Mouse (Mus musculus) embryonic facial prominence, embryonic 11.5 days (tissue): Measurements from ENCODE around the gene Fnbp1. TPM values are rescaled to one million over a fixed set of nuclear protein-coding genes. Genes with fewer than 3 reads are reported as not detected.

Source experiments
- ATAC-seq: fragments of 200-750 bp; cut with Nextera tagmentation; replicated peaks from 2 replicates; pipeline ENCODE4 v1.8.0; 2017; ENCODE audit warnings: low read depth; ENCODE audit not compliant: insufficient number of reproducible peaks, low FRiP score, low TSS enrichment
- DNase-seq: peaks from one replicate; pipeline ENCODE4 v3.0.0-alpha.2; 2015; ENCODE audit warnings: low spot score
- H3K27ac ChIP-seq: fragments of 300-500 bp; sonication (generic); replicated peaks from 2 replicates; pipeline ENCODE4 v1.5.1; 2014; ENCODE audit warnings: mild to moderate bottlenecking, low read depth, low read length, control low read depth
- H3K27me3 ChIP-seq: fragments of 300-500 bp; sonication (generic); 2 replicates; pipeline ENCODE4 v1.6.1; 2014; ENCODE audit warnings: mild to moderate bottlenecking, low read length, moderate library complexity, mixed read lengths; ENCODE audit not compliant: control insufficient read depth, insufficient read depth
- H3K36me3 ChIP-seq: fragments of 300-500 bp; sonication (generic); replicated peaks from 2 replicates; pipeline ENCODE4 v1.6.1; 2014; ENCODE audit warnings: low read depth, mild to moderate bottlenecking, low read length, moderate library complexity, mixed read lengths; ENCODE audit not compliant: control insufficient read depth, insufficient read depth
- H3K4me1 ChIP-seq: fragments of 300-500 bp; sonication (generic); 2 replicates; pipeline ENCODE4 v1.6.1; 2014; ENCODE audit warnings: low read length, mixed read lengths; ENCODE audit not compliant: control insufficient read depth, insufficient read depth
- H3K4me2 ChIP-seq: fragments of 300-500 bp; sonication (generic); 2 replicates; pipeline ENCODE4 v1.6.1; 2014; ENCODE audit warnings: low read depth, mild to moderate bottlenecking, control low read depth, low read length, moderate library complexity
- H3K4me3 ChIP-seq: fragments of 300-500 bp; sonication (generic); 2 replicates; pipeline ENCODE4 v1.5.1; 2014; ENCODE audit warnings: low read depth, low read length, control low read depth
- H3K9ac ChIP-seq: fragments of 300-500 bp; sonication (generic); replicated peaks from 2 replicates; pipeline ENCODE4 v1.6.1; 2014; ENCODE audit warnings: mild to moderate bottlenecking, control low read depth, low read length
- H3K9me3 ChIP-seq: fragments of 300-500 bp; sonication (generic); replicated peaks from 2 replicates; pipeline ENCODE4 v1.6.1; 2016; ENCODE audit warnings: mild to moderate bottlenecking, low read length, inconsistent platforms, mixed read lengths; ENCODE audit not compliant: control insufficient read depth
- WGBS: fragments of 180-500 bp; shearing (Covaris S2); extraction: QIAGEN DNeasy Blood & Tissue Kit; methylation state at CpG from one replicate; pipeline ENCODE4 v1.1.7; 2014; 5-methylcytosine and 5-hydroxymethylcytosine counted together
- polyA plus RNA-seq: library from polyadenylated mRNA; unstranded; fragments of >200 nt; fragmentation: Nextera tagmentation; extraction: Ambion mirVana; gene quantifications from 2 replicates; pipeline ENCODE4 v1.2.1, GENCODE M21; 2014

Gene Fnbp1
- polyA plus RNA-seq, 1 experiment from 2014 or later: 17.9 TPM

DNA sequence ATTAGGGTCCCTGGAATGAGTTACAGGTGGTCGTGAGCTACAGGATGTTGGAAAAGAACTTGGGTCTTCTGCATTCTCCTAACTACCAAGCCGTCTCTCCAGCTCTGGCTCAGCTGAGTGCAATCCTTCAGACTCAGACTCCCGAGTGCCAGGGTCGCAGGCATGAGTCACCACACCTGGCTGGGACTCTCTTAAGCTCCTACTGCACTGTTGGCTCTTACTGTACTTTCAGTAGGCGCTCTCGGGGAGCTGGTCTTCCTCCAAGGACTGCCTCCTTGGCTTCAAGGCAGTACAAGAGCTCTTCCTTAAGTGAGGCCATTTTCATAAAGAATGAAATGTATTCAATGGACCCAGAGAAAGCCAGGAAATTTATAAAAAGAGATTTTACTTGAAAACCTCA is 100.4 kb downstream of the Fnbp1 start:
- Histone ChIP-seq H3K36me3 (peaks cover 3% of the 10 kb centered on the region; the same call in 1 of the 2 replicates), H3K27me3 (no peaks in the 10 kb centered on the region), H3K27ac (no peak overlapping the region), H3K9ac (no peak overlapping the region), H3K4me1 (no peaks in the 10 kb centered on the region), H3K4me2 (no peak overlapping the region), H3K9me3 (no peaks in the 10 kb centered on the region), H3K4me3 (no peak overlapping the region)
- WGBS: 91% methylated on average over 6 of the region's 6 CpGs
- DNase-seq (no peak), ATAC-seq (no peak)

GRCm38 (mm10) chr2:31040487-31040886 is 101.3 kb downstream of the Fnbp1 start:
- no peaks in the 10 kb centered on the region for H3K9me3 ChIP-seq
- H3K4me1 ChIP-seq: no peaks in the 10 kb centered on the region
- WGBS: 82% methylated on average over 3 of the region's 3 CpGs
- no peaks in the 10 kb centered on the region for H3K27me3 ChIP-seq
- DNase-seq (no peak), ATAC-seq (no peak)
- no peak overlapping the region for H3K9ac ChIP-seq
- H3K4me3 ChIP-seq: no peak overlapping the region
- H3K4me2 ChIP-seq: no peak overlapping the region
- H3K36me3 ChIP-seq: peaks cover 7% of the 10 kb centered on the region
- H3K27ac ChIP-seq: no peak overlapping the region

GRCm38 (mm10) chr2:31040043-31040442 is 101.8 kb downstream of the Fnbp1 start:
- no peaks in the 10 kb centered on the region for H3K4me1 ChIP-seq
- H3K9me3 ChIP-seq: no peaks in the 10 kb centered on the region
- 100% methylated on average over 3 of the region's 3 CpGs for WGBS
- H3K9ac ChIP-seq: no peak overlapping the region
- H3K36me3 ChIP-seq: peaks cover 9% of the 10 kb centered on the region
- no peak for DNase-seq
- H3K4me3 ChIP-seq: no peak overlapping the region
- H3K27me3 ChIP-seq: no peaks in the 10 kb centered on the region
- no peak for ATAC-seq
- H3K4me2 ChIP-seq: no peak overlapping the region
- H3K27ac ChIP-seq: no peak overlapping the region

GRCm38 (mm10) chr2:31036811-31037210 is 105.0 kb downstream of the Fnbp1 start:
- DNase-seq (no peak), ATAC-seq (no peak)
- Histone ChIP-seq H3K9ac (no peak overlapping the region), H3K27me3 (no peaks in the 10 kb centered on the region), H3K9me3 (no peaks in the 10 kb centered on the region), H3K36me3 (peaks cover 9% of the 10 kb centered on the region), H3K27ac (no peak overlapping the region), H3K4me3 (no peak overlapping the region), H3K4me1 (no peaks in the 10 kb centered on the region), H3K4me2 (no peak overlapping the region)
- 95% methylated on average over 6 of the region's 6 CpGs for WGBS

DNA sequence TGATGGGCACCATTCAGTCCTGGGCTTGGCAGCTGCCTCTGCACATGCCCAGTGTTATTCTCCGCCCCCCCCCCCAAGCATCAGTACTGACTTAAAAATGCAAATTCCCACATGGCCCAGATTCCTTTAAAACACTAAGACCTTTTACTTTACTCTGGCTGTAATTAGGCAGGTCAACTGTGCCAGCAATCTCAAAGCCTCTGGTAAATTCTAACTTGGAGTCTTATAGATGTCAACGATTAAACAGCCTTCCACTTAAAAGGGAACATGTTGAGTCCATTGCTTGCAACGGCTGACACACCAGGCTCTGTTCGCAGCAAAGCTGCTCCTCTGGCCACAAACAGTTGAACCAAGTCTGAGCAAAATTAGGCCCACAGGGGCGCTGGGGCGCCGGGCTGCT is 109.8 kb downstream of the Fnbp1 start:
- DNase-seq (no peak), ATAC-seq (no peak)
- Histone ChIP-seq H3K27ac (no peak overlapping the region), H3K27me3 (no peaks in the 10 kb centered on the region), H3K4me2 (no peak overlapping the region), H3K4me3 (no peak overlapping the region), H3K9ac (no peak overlapping the region), H3K9me3 (no peaks in the 10 kb centered on the region), H3K4me1 (no peaks in the 10 kb centered on the region), H3K36me3 (peaks cover 11% of the 10 kb centered on the region)
- WGBS: 84% methylated on average over 7 of the region's 7 CpGs

DNA sequence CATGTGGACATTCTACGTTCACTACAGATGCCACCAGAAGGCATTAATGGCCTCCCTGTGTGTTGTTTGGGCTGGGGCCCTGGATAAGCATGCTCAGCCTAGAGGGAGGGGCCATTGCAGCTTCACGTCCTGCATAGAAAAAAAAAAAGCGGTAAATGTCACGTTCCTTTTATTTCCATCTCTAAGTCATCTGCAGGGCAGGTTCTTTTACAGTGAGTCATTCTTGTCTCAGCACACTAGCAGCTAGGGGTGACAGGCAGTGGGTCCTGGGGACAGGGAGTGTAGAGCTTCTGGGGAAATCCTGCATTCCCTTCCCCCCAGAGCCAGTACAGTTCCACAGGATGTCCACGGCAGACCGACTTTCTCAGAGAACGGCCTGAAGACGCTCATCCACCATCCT is 115.2 kb downstream of the Fnbp1 start:
- ATAC-seq (no peak), DNase-seq (no peak)
- Histone ChIP-seq H3K4me1 (no peaks in the 10 kb centered on the region), H3K9me3 (no peaks in the 10 kb centered on the region), H3K27me3 (no peaks in the 10 kb centered on the region), H3K36me3 (peaks cover 4% of the 10 kb centered on the region), H3K9ac (no peak overlapping the region), H3K27ac (no peak overlapping the region), H3K4me2 (no peak overlapping the region), H3K4me3 (no peak overlapping the region)
- 61% methylated on average over 8 of the region's 8 CpGs for WGBS

DNA sequence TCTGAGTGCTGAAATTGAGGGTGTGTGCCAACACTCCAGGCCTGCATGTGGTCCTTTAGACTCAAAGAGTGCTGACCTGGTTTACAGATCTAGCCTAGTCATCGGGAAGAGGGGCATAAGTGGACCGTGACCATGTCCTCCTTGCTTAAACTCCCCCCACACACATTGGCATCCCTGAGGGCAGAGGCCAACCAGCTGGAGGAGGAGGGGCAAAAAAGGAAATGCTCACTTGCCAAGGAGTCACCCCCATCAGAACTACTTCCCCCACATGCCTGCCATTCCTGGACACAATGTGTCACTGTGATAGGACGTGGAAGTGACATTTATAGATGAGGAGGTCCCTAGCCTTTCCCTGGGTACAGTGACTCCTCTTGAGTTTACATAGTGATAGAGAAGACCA is 116.3 kb downstream of the Fnbp1 start:
- Histone ChIP-seq H3K9ac (no peak overlapping the region), H3K4me2 (no peak overlapping the region), H3K27me3 (no peaks in the 10 kb centered on the region), H3K4me1 (no peaks in the 10 kb centered on the region), H3K27ac (no peak overlapping the region), H3K9me3 (no peaks in the 10 kb centered on the region), H3K36me3 (peaks cover 4% of the 10 kb centered on the region), H3K4me3 (no peak overlapping the region)
- ATAC-seq: no peak
- DNase-seq: no peak
- 80% methylated on average over 3 of the region's 3 CpGs for WGBS

GRCm38 (mm10) chr2:31024618-31025370 is 117.0 kb downstream of the Fnbp1 start:
- no peak for ATAC-seq
- no peak overlapping the region for H3K4me2 ChIP-seq
- 26% methylated on average over 5 of the region's 5 CpGs for WGBS
- H3K4me3 ChIP-seq: no peak overlapping the region
- H3K9ac ChIP-seq: no peak overlapping the region
- peaks cover 4% of the 10 kb centered on the region for H3K36me3 ChIP-seq
- H3K4me1 ChIP-seq: no peaks in the 10 kb centered on the region
- DNase-seq: peak; percentile 77
- no peaks in the 10 kb centered on the region for H3K9me3 ChIP-seq
- no peak overlapping the region for H3K27ac ChIP-seq
- no peaks in the 10 kb centered on the region for H3K27me3 ChIP-seq
